Mouse (Mus musculus): Measurements from ENCODE around the gene Ythdc1. TPM values are rescaled to one million over a fixed set of nuclear protein-coding genes. Genes with fewer than 3 reads are reported as not detected.
"Not testable (repeated sequence)": the region's sequence is repeated elsewhere in the genome, so short reads cannot be mapped to it uniquely, and the experiment has no call there.

The Ythdc1 gene
- polyA plus RNA-seq, 1 experiment from 2014 or later: 21.2 TPM

DNA sequence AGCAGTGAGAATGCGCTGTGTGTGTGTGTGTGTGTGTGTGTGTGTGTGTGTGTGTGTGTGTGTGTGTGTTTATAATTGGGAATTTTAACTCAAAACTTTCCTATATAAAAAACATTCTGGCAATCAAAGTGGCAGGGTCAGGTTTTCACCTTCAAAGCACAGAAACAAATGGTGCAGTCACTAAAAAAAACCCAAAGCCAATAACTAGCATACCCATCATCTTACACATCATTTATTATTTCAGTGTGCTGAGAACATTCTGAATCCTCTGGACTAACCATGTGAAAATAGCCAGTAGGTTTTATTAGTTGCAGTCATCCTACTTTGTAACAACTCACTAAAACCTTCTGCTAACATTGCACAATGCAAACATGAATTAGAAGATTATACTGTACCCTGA, 19.8 kb upstream of the Ythdc1 start:
- H3K9me3 ChIP-seq (ENCODE audit: control insufficient read depth): no peaks in the 10 kb centered on the region
- 59% methylated on average over 1 of the region's 1 CpGs for WGBS
- H3K4me3 ChIP-seq (ENCODE audit: low read depth, low read length): no peak overlapping the region
- no peak overlapping the region for H3K27ac ChIP-seq (ENCODE audit: low read depth, low read length)
- no peaks in the 10 kb centered on the region for H3K27me3 ChIP-seq (replicated peaks; ENCODE audit: control insufficient read depth, insufficient read depth, low read length)
- H3K9ac ChIP-seq (ENCODE audit: low read depth, low read length): no peak overlapping the region
- H3K36me3 ChIP-seq (ENCODE audit: control insufficient read depth, insufficient read depth): no peaks in the 10 kb centered on the region
- TF ChIP-seq CTCF (IDR thresholded peaks at IDR 0.05; ENCODE audit: low read depth): no peak
- H3K4me1 ChIP-seq (replicated peaks; ENCODE audit: control insufficient read depth, insufficient read depth, low read length): no peaks in the 10 kb centered on the region
- no peak overlapping the region for H3K4me2 ChIP-seq (replicated peaks; ENCODE audit: low read depth)
- no peak for ATAC-seq

DNA sequence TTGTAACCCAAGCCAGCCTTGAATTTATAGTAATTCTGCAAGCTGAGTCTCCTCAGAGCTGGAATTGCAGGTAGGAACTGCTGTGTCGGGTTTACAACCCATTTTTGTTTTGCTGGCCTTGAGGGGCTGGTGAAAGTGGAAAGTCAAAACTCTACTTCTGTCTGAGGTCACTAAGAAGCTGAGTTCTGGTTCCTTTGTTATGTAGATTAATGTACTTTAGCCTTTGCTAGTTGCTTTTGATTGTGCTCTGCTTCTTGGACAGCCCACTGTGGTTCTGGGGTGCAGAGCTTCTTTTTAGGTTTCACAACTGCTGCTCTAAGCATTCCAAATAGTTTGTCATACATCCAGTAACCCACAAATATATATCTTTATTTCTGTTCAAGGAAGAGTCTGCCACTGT, 17.2 kb upstream of the Ythdc1 start:
- 60% methylated on average over 1 of the region's 1 CpGs for WGBS
- Histone ChIP-seq H3K9ac (ENCODE audit: low read depth, low read length) (no peak overlapping the region), H3K9me3 (ENCODE audit: control insufficient read depth) (no peaks in the 10 kb centered on the region), H3K36me3 (ENCODE audit: control insufficient read depth, insufficient read depth) (no peaks in the 10 kb centered on the region), H3K27me3 (replicated peaks; ENCODE audit: control insufficient read depth, insufficient read depth, low read length) (no peaks in the 10 kb centered on the region), H3K27ac (ENCODE audit: low read depth, low read length) (no peak overlapping the region), H3K4me1 (replicated peaks; ENCODE audit: control insufficient read depth, insufficient read depth, low read length) (no peaks in the 10 kb centered on the region), H3K4me3 (ENCODE audit: low read depth, low read length) (no peak overlapping the region), H3K4me2 (replicated peaks; ENCODE audit: low read depth) (no peak overlapping the region)
- TF ChIP-seq CTCF (IDR thresholded peaks at IDR 0.05; ENCODE audit: low read depth): no peak
- no peak for ATAC-seq

DNA sequence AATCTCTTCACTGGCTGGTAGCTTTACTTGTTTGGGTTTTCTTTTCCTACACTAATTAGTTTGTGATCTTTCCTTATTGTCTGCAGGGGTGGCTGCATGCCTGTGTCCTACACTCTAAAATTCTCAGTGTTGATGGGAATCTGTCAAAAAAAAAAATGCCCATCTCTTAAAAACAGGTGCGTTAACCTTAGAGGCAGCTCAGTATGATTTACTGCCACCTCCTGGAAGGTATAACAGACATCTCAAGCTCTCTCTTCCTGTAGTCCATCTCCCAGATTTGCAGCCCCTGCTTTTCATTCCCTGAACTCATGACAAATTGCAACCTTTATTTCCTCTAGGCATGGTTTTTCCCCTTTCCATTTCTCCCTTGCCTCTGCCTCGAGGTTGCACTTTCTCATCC, 14.1 kb upstream of the Ythdc1 start:
- Histone ChIP-seq H3K27me3 (replicated peaks; ENCODE audit: control insufficient read depth, insufficient read depth, low read length) (no peaks in the 10 kb centered on the region), H3K9me3 (ENCODE audit: control insufficient read depth) (no peaks in the 10 kb centered on the region), H3K4me3 (ENCODE audit: low read depth, low read length) (no peak overlapping the region), H3K36me3 (ENCODE audit: control insufficient read depth, insufficient read depth) (no peaks in the 10 kb centered on the region), H3K4me2 (replicated peaks; ENCODE audit: low read depth) (no peak overlapping the region), H3K4me1 (replicated peaks; ENCODE audit: control insufficient read depth, insufficient read depth, low read length) (no peaks in the 10 kb centered on the region), H3K9ac (ENCODE audit: low read depth, low read length) (no peak overlapping the region), H3K27ac (ENCODE audit: low read depth, low read length) (no peak overlapping the region)
- no peak for TF ChIP-seq CTCF (IDR thresholded peaks at IDR 0.05; ENCODE audit: low read depth)
- WGBS: 35% methylated on average over 2 of the region's 2 CpGs
- ATAC-seq: no peak

DNA sequence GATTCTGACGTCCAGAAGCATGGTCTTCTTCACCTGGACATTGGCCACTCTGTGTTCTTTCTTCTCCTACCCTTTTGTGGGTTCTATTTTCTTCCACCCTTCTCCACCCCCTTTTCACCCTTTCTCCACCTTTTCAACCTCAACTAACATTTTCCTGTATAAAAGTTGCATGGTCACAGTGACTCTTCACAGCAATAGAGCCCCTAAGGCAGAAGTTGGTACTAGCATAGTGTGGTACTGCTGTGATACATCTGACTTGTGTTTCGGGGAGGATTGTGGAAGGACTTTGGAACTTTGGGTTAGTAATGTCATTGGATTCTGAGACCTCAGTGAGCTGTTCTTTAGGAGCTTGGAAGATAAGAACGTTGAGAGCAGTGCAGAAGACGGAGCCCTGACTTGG, 11.8 kb upstream of the Ythdc1 start:
- H3K27ac ChIP-seq (ENCODE audit: low read depth, low read length): no peak overlapping the region
- no peaks in the 10 kb centered on the region for H3K4me1 ChIP-seq (replicated peaks; ENCODE audit: control insufficient read depth, insufficient read depth, low read length)
- no peak overlapping the region for H3K4me2 ChIP-seq (replicated peaks; ENCODE audit: low read depth)
- WGBS: 62% methylated on average over 4 of the region's 4 CpGs
- no peak overlapping the region for H3K9ac ChIP-seq (ENCODE audit: low read depth, low read length)
- ATAC-seq: no peak
- TF ChIP-seq CTCF (IDR thresholded peaks at IDR 0.05; ENCODE audit: low read depth): no peak
- no peak overlapping the region for H3K4me3 ChIP-seq (ENCODE audit: low read depth, low read length)
- no peaks in the 10 kb centered on the region for H3K9me3 ChIP-seq (ENCODE audit: control insufficient read depth)
- H3K36me3 ChIP-seq (ENCODE audit: control insufficient read depth, insufficient read depth): no peaks in the 10 kb centered on the region
- H3K27me3 ChIP-seq (replicated peaks; ENCODE audit: control insufficient read depth, insufficient read depth, low read length): no peaks in the 10 kb centered on the region

DNA sequence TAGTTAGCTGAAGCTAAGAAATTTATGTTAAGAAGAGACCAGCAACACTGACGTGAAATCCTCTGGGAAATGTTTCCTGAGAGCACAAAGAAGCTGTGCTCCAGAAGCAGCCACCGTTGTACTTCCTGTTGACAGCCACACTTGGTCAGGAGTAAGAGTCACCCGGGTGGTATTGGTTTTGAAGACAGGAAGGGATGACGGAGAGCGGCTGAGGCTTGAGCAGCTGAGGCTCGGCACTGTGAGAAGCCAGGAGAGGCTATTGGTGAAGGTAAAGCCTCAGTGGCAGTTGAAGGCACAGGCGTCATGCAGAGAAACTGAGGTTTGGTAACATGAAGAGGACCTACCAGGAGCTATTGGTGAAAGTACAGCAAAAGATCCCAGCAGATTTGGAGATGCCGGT, 11.2 kb upstream of the Ythdc1 start:
- WGBS: 65% methylated on average over 8 of the region's 8 CpGs
- H3K9ac ChIP-seq (ENCODE audit: low read depth, low read length): no peak overlapping the region
- no peak for ATAC-seq
- no peaks in the 10 kb centered on the region for H3K27me3 ChIP-seq (replicated peaks; ENCODE audit: control insufficient read depth, insufficient read depth, low read length)
- H3K9me3 ChIP-seq (ENCODE audit: control insufficient read depth): no peaks in the 10 kb centered on the region
- no peaks in the 10 kb centered on the region for H3K4me1 ChIP-seq (replicated peaks; ENCODE audit: control insufficient read depth, insufficient read depth, low read length)
- no peaks in the 10 kb centered on the region for H3K36me3 ChIP-seq (ENCODE audit: control insufficient read depth, insufficient read depth)
- TF ChIP-seq CTCF (IDR thresholded peaks at IDR 0.05; ENCODE audit: low read depth): no peak
- no peak overlapping the region for H3K4me2 ChIP-seq (replicated peaks; ENCODE audit: low read depth)
- no peak overlapping the region for H3K27ac ChIP-seq (ENCODE audit: low read depth, low read length)
- H3K4me3 ChIP-seq (ENCODE audit: low read depth, low read length): no peak overlapping the region

DNA sequence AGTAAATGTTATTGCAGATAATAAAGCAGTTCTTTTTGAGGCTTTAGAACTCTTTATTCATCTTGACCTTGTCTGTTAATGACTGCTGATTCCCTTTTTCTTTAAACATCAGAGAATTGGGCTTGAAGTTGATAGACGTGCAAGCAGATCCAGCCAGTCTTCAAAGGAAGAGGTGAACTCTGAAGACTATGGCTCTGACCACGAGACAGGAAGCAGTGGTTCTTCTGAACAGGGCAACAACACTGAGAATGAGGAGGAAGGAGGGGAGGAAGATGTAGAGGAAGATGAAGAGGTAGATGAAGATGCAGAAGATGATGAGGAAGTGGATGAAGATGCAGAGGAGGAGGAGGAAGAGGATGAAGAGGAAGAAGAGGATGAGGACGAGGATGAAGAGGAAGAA, 12.8 kb downstream of the Ythdc1 start:
- Histone ChIP-seq H3K4me3 (ENCODE audit: low read depth, low read length) (no peak overlapping the region), H3K36me3 (ENCODE audit: control insufficient read depth, insufficient read depth) (peaks cover 26% of the 10 kb centered on the region), H3K9ac (ENCODE audit: low read depth, low read length) (no peak overlapping the region), H3K4me1 (replicated peaks; ENCODE audit: control insufficient read depth, insufficient read depth, low read length) (no peaks in the 10 kb centered on the region), H3K27ac (ENCODE audit: low read depth, low read length) (no peak overlapping the region), H3K9me3 (ENCODE audit: control insufficient read depth) (no peaks in the 10 kb centered on the region), H3K4me2 (replicated peaks; ENCODE audit: low read depth) (no peak overlapping the region), H3K27me3 (replicated peaks; ENCODE audit: control insufficient read depth, insufficient read depth, low read length) (no peaks in the 10 kb centered on the region)
- TF ChIP-seq CTCF (IDR thresholded peaks at IDR 0.05; ENCODE audit: low read depth): no peak
- ATAC-seq: no peak
- WGBS: 72% methylated on average over 3 of the region's 3 CpGs

DNA sequence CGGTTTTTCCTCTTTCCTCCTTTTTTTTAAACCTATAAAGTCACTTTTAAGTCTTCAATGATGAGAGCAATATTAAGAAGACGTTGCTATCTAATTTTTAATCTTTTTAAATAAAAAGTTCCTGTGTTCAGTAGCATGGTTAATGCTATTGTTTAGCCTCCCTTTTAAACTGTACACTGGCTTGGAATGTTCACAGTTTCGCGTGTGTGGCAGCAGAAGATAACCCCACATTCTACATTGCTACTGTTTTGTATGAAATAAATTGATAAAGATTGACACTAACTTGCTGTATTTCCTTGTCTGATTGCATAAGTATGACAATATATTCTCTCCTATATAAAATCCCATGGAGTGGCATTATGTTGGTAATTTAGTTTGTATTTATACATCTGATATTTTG, 32.4 kb downstream of the Ythdc1 start:
- H3K4me1 ChIP-seq (replicated peaks; ENCODE audit: control insufficient read depth, insufficient read depth, low read length); ATAC-seq; H3K27ac ChIP-seq (ENCODE audit: low read depth, low read length); H3K4me2 ChIP-seq (replicated peaks; ENCODE audit: low read depth); H3K9ac ChIP-seq (ENCODE audit: low read depth, low read length); H3K9me3 ChIP-seq (ENCODE audit: control insufficient read depth); H3K27me3 ChIP-seq (replicated peaks; ENCODE audit: control insufficient read depth, insufficient read depth, low read length); H3K4me3 ChIP-seq (ENCODE audit: low read depth, low read length): not testable (repeated sequence)
- WGBS: 95% methylated on average over 4 of the region's 4 CpGs
- H3K36me3 ChIP-seq (ENCODE audit: control insufficient read depth, insufficient read depth): peaks cover 24% of the 10 kb centered on the region

All from intestine, postnatal 0 days (tissue).